Mouse (Mus musculus): ENCODE data around the gene Fastkd2.

GRCm38 (mm10) chr1:63708876-63709275 is 21.5 kb upstream of the Fastkd2 start:
- TF ChIP-seq CTCF (IDR thresholded peaks at IDR 0.05; ENCODE audit: borderline replicate concordance, insufficient read depth, low read depth, low read length) (no peak), POLR2A (IDR thresholded peaks at IDR 0.05; ENCODE audit: borderline replicate concordance, insufficient read depth, low read length) (no peak)

Measured in cerebellum, adult 2 months (tissue).